Mouse (Mus musculus): ENCODE data around the gene Mfng. TPM values are rescaled to one million over a fixed set of nuclear protein-coding genes. Genes with fewer than 3 reads are reported as not detected.

Mfng gene
- polyA plus RNA-seq, 1 experiment, result 15.5 TPM

GRCm38 (mm10) chr15:78797060-78797329, 23.7 kb upstream of the Mfng start:
- Histone ChIP-seq H3K27ac (ENCODE audit: control insufficient read depth, insufficient read depth, low read depth, low read length, poor library complexity) (no peak overlapping the region), H3K4me1 (ENCODE audit: control insufficient read depth, insufficient read depth, low read length) (no peaks in the 10 kb centered on the region; the same call in 1 of the 2 replicates), H3K4me3 (replicated peaks; ENCODE audit: control insufficient read depth, low read depth, low read length) (no peak overlapping the region)
- TF ChIP-seq POLR2A (IDR thresholded peaks at IDR 0.05; ENCODE audit: borderline replicate concordance, control insufficient read depth, low read depth, low read length) (no peak), CTCF (IDR thresholded peaks at IDR 0.05; ENCODE audit: control insufficient read depth, insufficient read depth, low read length) (no peak)
- 88% methylated on average over 8 of the region's 8 CpGs for WGBS

GRCm38 (mm10) chr15:78796196-78797059, 23.2 kb upstream of the Mfng start:
- TF ChIP-seq POLR2A (IDR thresholded peaks at IDR 0.05; ENCODE audit: borderline replicate concordance, control insufficient read depth, low read depth, low read length) (no peak), CTCF (IDR thresholded peaks at IDR 0.05; ENCODE audit: control insufficient read depth, insufficient read depth, low read length) (no peak)
- no peak overlapping the region for H3K27ac ChIP-seq (ENCODE audit: control insufficient read depth, insufficient read depth, low read depth, low read length, poor library complexity)
- no peaks in the 10 kb centered on the region for H3K4me1 ChIP-seq (ENCODE audit: control insufficient read depth, insufficient read depth, low read length)
- no peak overlapping the region for H3K4me3 ChIP-seq (replicated peaks; ENCODE audit: control insufficient read depth, low read depth, low read length)
- WGBS, result 81% methylated on average over 25 of the region's 25 CpGs

GRCm38 (mm10) chr15:78790990-78791389, 17.7 kb upstream of the Mfng start:
- WGBS, result 84% methylated on average over 12 of the region's 12 CpGs
- Histone ChIP-seq H3K4me3 (replicated peaks; ENCODE audit: control insufficient read depth, low read depth, low read length) (no peak overlapping the region), H3K4me1 (ENCODE audit: control insufficient read depth, insufficient read depth, low read length) (no peaks in the 10 kb centered on the region), H3K27ac (ENCODE audit: control insufficient read depth, insufficient read depth, low read depth, low read length, poor library complexity) (no peak overlapping the region)
- no peak for TF ChIP-seq POLR2A (IDR thresholded peaks at IDR 0.05; ENCODE audit: borderline replicate concordance, control insufficient read depth, low read depth, low read length)

GRCm38 (mm10) chr15:78790451-78790850, 17.2 kb upstream of the Mfng start:
- Histone ChIP-seq H3K27ac (ENCODE audit: control insufficient read depth, insufficient read depth, low read depth, low read length, poor library complexity) (no peak overlapping the region), H3K4me3 (replicated peaks; ENCODE audit: control insufficient read depth, low read depth, low read length) (no peak overlapping the region), H3K4me1 (ENCODE audit: control insufficient read depth, insufficient read depth, low read length) (no peaks in the 10 kb centered on the region)
- TF ChIP-seq POLR2A (IDR thresholded peaks at IDR 0.05; ENCODE audit: borderline replicate concordance, control insufficient read depth, low read depth, low read length), result no peak
- 40% methylated on average over 4 of the region's 4 CpGs for WGBS

GRCm38 (mm10) chr15:78789721-78790323, 16.5 kb upstream of the Mfng start:
- WGBS, result 87% methylated on average over 13 of the region's 13 CpGs
- no peak for TF ChIP-seq CTCF (IDR thresholded peaks at IDR 0.05; ENCODE audit: control insufficient read depth, insufficient read depth, low read length)
- no peak for TF ChIP-seq POLR2A (IDR thresholded peaks at IDR 0.05; ENCODE audit: borderline replicate concordance, control insufficient read depth, low read depth, low read length)
- Histone ChIP-seq H3K4me1 (ENCODE audit: control insufficient read depth, insufficient read depth, low read length) (no peaks in the 10 kb centered on the region), H3K4me3 (replicated peaks; ENCODE audit: control insufficient read depth, low read depth, low read length) (no peak overlapping the region), H3K27ac (ENCODE audit: control insufficient read depth, insufficient read depth, low read depth, low read length, poor library complexity) (no peak overlapping the region)

GRCm38 (mm10) chr15:78788042-78788441, 14.8 kb upstream of the Mfng start:
- Histone ChIP-seq H3K4me1 (ENCODE audit: control insufficient read depth, insufficient read depth, low read length) (no peaks in the 10 kb centered on the region), H3K4me3 (replicated peaks; ENCODE audit: control insufficient read depth, low read depth, low read length) (no peak overlapping the region), H3K27ac (ENCODE audit: control insufficient read depth, insufficient read depth, low read depth, low read length, poor library complexity) (no peak overlapping the region)
- WGBS, result 73% methylated on average over 3 of the region's 3 CpGs
- TF ChIP-seq CTCF (IDR thresholded peaks at IDR 0.05; ENCODE audit: control insufficient read depth, insufficient read depth, low read length) (no peak), POLR2A (IDR thresholded peaks at IDR 0.05; ENCODE audit: borderline replicate concordance, control insufficient read depth, low read depth, low read length) (no peak)

- TF ChIP-seq CTCF (IDR thresholded peaks at IDR 0.05; ENCODE audit: control insufficient read depth, insufficient read depth, low read length), result no peak
- TF ChIP-seq POLR2A (IDR thresholded peaks at IDR 0.05; ENCODE audit: borderline replicate concordance, control insufficient read depth, low read depth, low read length), result no peak
- H3K27ac ChIP-seq (ENCODE audit: control insufficient read depth, insufficient read depth, low read depth, low read length, poor library complexity), result no peak overlapping the region; the same call in 1 of the 2 replicates
- H3K4me1 ChIP-seq (ENCODE audit: control insufficient read depth, insufficient read depth, low read length), result no peaks in the 10 kb centered on the region
- 71% methylated on average over 9 of the region's 9 CpGs for WGBS
- H3K4me3 ChIP-seq (replicated peaks; ENCODE audit: control insufficient read depth, low read depth, low read length), result no peak overlapping the region
These were observed 14.1 kb upstream of the Mfng start for GRCm38 (mm10) chr15:78787287-78787856.

- TF ChIP-seq POLR2A (IDR thresholded peaks at IDR 0.05; ENCODE audit: borderline replicate concordance, control insufficient read depth, low read depth, low read length) (no peak), CTCF (IDR thresholded peaks at IDR 0.05; ENCODE audit: control insufficient read depth, insufficient read depth, low read length) (no peak)
- 87% methylated on average over 9 of the region's 9 CpGs for WGBS
- H3K4me1 ChIP-seq (ENCODE audit: control insufficient read depth, insufficient read depth, low read length), result no peaks in the 10 kb centered on the region
These were observed 13.1 kb upstream of the Mfng start for GRCm38 (mm10) chr15:78786411-78786818.

More at GRCm38 (mm10) chr15:78786411-78786818, 13.1 kb upstream of the Mfng start:
- no peak overlapping the region for H3K27ac ChIP-seq (ENCODE audit: control insufficient read depth, insufficient read depth, low read depth, low read length, poor library complexity)
- no peak overlapping the region for H3K4me3 ChIP-seq (replicated peaks; ENCODE audit: control insufficient read depth, low read depth, low read length)

Data from bone marrow, adult 2 months (tissue).